Mouse (Mus musculus) kidney, adult 2 months (tissue): ENCODE data around the gene Gab1.
A peak's percentile ranks its signal among the peaks of the same experiment; 100 is the strongest.

Experiments
- CTCF ChIP-seq: fragments of 200-500 bp; conservative IDR thresholded peaks from 2 replicates; pipeline ENCODE4 v1.5.1; 2011; ENCODE audit warnings: low read depth, mild to moderate bottlenecking, control low read depth, low read length, moderate library complexity, mixed read lengths; ENCODE audit not compliant: insufficient read depth, insufficient read length
- POLR2A ChIP-seq: fragments of 200-500 bp; IDR thresholded peaks from one replicate; pipeline ENCODE4 v1.6.1; 2011; ENCODE audit warnings: low read depth, low read length, control low read depth

DNA sequence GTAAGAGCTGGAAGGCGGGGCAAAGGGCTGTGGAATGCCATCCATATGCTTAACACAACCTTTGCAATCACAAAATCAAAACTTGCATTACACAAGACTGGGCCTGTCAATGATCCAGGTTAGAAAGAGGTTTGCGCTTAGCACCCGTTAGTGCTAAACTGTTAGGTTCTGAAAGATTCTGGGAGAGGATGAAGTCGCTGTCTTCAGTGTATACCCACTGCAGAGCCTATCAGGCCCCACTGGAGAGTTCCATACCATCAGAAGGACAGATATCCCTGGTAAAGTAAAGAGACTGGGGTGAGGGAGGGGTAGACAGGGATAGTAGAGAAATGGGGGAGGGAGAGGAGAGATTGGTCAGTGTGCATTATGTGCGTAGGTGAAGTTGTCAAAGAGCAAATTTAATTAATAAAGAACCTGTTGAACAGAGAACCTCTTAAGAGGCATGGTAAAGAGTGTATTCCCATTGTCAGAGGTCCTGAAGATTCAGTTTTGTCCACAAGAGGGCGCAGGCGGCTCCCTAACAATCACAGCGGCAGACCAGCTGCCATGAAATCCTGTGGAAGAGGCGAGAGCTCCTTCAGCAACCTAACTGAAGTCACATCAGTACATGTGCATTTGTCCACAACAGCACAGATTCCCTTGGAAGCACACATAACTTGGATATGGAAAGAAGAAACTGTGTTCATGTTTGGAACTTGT is 127.2 kb downstream of the Gab1 start:
- TF ChIP-seq CTCF (peak; percentile 87), POLR2A (no peak)
